Mouse (Mus musculus) olfactory bulb, adult 2 months (tissue): ENCODE results near the gene Tacr2. TPM values are rescaled to one million over a fixed set of nuclear protein-coding genes. Genes with fewer than 3 reads are reported as not detected.

Experiments used
- H3K27ac ChIP-seq: fragments of 200-500 bp; 2 replicates; pipeline ENCODE4 v1.5.1; 2012; ENCODE audit warnings: low read depth, low read length; ENCODE audit not compliant: insufficient read depth
- H3K4me1 ChIP-seq: fragments of 200-500 bp; 2 replicates; pipeline ENCODE4 v1.6.1; 2012; ENCODE audit warnings: low read length; ENCODE audit not compliant: control insufficient read depth, insufficient read depth
- H3K4me3 ChIP-seq: fragments of 200-500 bp; 2 replicates; pipeline ENCODE4 v1.5.1; 2012; ENCODE audit warnings: mild to moderate bottlenecking, low read depth, low read length, moderate library complexity; ENCODE audit not compliant: insufficient read depth
- CTCF ChIP-seq: fragments of 200-500 bp; IDR thresholded peaks from 2 replicates; pipeline ENCODE4 v1.5.1; 2012; ENCODE audit warnings: low read depth, mild to moderate bottlenecking, low read length, moderate library complexity; ENCODE audit not compliant: insufficient read depth
- POLR2A ChIP-seq: fragments of 200-500 bp; IDR thresholded peaks from 2 replicates; pipeline ENCODE4 v1.6.1; 2012; ENCODE audit warnings: mild to moderate bottlenecking, low read depth, low read length, moderate library complexity; ENCODE audit not compliant: insufficient read depth
- WGBS: fragments of 180-500 bp; shearing (Covaris S2); methylation state at CpG from one replicate; pipeline ENCODE4 v1.1.7; 2018; 5-methylcytosine and 5-hydroxymethylcytosine counted together
- polyA plus RNA-seq: library from polyadenylated mRNA; stranded (reverse); fragments of >200 nt; gene quantifications from 2 replicates; pipeline ENCODE4 v1.2.4, GENCODE M21; 2012; ENCODE audit warnings: low replicate concordance; ENCODE audit not compliant: missing spikeins, insufficient read depth, insufficient read length

Gene Tacr2
- polyA plus RNA-seq, 1 experiment: not detected

DNA sequence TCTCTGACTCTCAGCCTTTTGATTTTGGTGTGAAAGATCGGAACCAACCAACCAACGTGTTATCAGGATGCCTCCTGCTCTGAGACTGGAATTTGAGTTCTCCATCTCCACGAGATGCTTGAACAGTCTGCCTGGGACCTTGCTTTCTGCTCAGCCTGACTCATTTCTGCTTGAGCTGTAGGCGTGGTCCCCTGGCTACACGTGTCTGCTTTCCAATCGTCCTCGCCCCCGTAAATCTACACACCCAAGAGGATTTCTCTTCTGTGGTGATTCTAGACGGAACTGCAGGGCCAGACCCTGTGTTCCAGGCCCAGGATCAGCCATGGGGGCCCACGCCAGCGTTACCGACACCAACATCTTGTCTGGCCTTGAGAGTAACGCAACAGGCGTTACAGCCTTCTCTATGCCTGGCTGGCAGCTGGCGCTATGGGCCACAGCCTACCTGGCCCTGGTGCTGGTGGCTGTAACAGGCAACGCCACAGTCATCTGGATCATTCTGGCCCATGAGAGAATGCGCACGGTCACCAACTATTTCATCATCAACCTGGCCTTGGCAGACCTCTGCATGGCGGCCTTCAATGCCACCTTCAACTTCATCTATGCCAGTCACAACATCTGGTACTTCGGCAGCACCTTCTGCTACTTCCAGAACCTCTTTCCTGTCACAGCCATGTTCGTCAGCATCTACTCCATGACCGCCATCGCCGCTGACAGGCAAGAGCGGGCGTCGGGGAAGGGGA, 428 bp downstream of the Tacr2 start:
- no peak for TF ChIP-seq POLR2A
- no peak for TF ChIP-seq CTCF
- Histone ChIP-seq H3K27ac (no peak overlapping the region), H3K4me3 (no peak overlapping the region), H3K4me1 (peaks cover 15% of the 10 kb centered on the region)
- WGBS: 86% methylated on average over 27 of the region's 27 CpGs

DNA sequence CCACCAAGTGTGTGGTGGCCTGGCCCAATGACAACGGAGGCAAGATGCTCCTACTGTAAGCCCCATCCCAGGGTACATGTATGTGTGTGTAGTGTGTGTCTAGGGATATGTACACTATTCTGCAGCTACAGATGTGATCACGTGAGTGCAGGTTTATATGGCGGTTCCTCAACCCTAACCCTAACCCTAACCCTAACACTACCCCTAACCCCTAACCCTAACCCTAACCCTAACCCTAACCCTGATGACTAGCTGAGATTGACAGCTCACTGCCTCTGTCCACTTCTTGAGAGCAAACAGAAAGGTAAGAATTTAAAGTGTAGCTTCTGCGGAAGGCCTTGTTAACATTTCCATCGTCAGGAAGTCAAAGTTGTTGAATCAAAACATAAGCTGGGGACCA, 6.1 kb downstream of the Tacr2 start:
- Histone ChIP-seq H3K27ac (no peak overlapping the region), H3K4me3 (no peak overlapping the region), H3K4me1 (peaks cover 3% of the 10 kb centered on the region; the same call in 1 of the 2 replicates)
- TF ChIP-seq POLR2A: no peak
- WGBS: 95% methylated on average over 5 of the region's 5 CpGs

DNA sequence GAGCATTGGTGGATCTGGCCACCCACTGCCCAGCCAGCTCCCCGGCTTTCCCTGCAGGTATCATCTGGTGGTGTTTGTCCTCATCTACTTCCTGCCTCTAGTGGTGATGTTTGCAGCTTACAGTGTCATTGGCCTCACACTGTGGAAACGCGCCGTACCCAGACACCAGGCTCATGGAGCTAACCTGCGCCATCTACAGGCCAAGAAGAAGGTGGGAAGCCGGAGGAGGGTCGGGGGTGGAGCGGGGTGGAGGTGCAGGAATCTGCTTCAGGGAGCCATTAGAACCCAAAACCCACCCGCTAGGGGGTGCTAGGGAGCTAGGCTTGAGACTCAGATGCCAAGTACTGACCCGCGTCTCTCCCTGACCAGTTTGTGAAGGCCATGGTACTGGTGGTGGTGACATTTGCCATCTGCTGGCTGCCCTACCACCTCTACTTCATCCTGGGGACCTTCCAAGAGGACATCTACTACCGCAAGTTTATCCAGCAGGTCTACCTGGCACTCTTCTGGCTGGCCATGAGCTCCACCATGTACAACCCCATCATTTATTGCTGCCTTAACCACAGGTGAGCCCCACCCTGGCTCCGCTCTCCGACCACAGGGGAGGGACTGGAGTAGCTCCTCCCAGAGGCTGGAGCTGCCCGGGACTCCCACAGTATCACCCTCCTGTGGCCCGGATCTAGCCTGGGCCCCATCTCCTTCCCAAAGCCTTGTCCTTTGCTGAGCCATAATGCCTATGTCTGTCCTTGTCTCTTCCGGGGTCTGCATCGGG, 9.1 kb downstream of the Tacr2 start:
- WGBS: 20% methylated on average over 18 of the region's 18 CpGs

DNA sequence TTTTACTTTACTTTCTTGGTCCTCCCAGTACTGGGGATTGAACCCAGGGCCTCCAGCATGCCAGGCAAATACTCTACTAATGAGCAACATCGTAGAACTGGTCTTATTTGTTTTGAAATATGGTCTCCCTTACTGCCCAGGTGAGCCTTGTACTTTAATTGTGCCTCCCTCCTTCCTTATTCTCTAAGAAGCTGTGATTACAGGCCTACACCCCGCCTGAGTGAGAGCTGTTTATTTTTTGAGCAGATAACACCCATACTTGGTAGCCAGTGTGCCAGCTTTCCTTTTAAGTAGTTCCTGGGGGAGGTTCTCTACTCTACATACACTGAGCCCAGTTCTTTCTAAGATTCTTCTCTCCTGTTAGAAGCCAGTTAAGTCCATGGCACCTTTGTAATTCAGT, 12.1 kb downstream of the Tacr2 start:
- TF ChIP-seq CTCF (no peak), POLR2A (no peak)

More for the DNA sequence above, 9.1 kb downstream of the Tacr2 start:
- H3K4me1 ChIP-seq: peaks cover 3% of the 10 kb centered on the region; the same call in 1 of the 2 replicates
- no peak for TF ChIP-seq POLR2A
- TF ChIP-seq CTCF: peak; percentile 48; the same call in 1 of the 2 replicates
- no peak overlapping the region for H3K27ac ChIP-seq
- H3K4me3 ChIP-seq: no peak overlapping the region

DNA sequence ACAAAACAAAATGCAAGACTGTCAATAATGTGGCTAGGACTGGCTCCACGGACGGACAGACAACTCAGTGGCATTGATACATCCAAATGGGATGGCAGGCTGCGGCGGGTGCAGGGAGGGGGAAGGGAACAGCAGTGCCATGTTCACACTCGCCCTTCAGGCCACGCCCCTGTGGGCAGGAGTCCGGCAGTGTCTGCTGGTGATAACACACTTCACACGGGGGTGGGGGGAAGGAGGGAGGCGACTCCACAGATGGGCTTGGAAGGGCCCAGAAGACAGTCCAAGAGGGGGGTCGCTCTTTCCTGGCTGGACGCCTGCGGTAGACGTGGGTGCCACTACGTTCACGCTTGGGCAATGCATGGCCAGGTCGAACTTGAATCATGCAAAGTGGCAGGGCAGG, 17.0 kb downstream of the Tacr2 start:
- Histone ChIP-seq H3K27ac (no peak overlapping the region), H3K4me3 (no peak overlapping the region), H3K4me1 (no peaks in the 10 kb centered on the region)
- TF ChIP-seq CTCF (no peak), POLR2A (no peak)
- 83% methylated on average over 16 of the region's 16 CpGs for WGBS

More for the DNA sequence above, 12.1 kb downstream of the Tacr2 start:
- H3K27ac ChIP-seq: no peak overlapping the region
- WGBS: 89% methylated on average over 2 of the region's 2 CpGs
- peaks cover 3% of the 10 kb centered on the region; the same call in 1 of the 2 replicates for H3K4me1 ChIP-seq
- H3K4me3 ChIP-seq: no peak overlapping the region

DNA sequence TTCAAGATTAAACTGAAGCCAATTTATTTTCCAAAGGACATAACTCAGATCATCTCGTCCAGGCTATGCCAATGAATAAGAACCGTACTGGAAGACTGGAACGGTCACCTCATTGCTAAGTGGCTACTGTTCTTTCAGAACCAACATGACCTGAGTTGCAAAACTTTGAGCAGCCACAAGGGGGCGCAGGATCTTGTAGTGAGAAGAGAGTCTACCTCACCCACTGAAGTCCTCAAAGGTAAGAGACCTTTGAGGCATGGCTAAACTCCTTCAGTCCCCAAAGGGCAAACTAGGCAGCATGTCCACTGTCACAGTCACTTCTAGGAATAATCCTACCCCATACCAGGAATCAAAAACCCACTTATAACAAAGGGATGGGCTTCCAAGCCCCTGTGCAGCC, 23.0 kb downstream of the Tacr2 start:
- 34% methylated on average over 4 of the region's 4 CpGs for WGBS
- TF ChIP-seq CTCF: no peak
- TF ChIP-seq POLR2A: no peak
- peaks cover 3% of the 10 kb centered on the region; the same call in 1 of the 2 replicates for H3K4me1 ChIP-seq
- H3K27ac ChIP-seq: no peak overlapping the region
- H3K4me3 ChIP-seq: no peak overlapping the region

DNA sequence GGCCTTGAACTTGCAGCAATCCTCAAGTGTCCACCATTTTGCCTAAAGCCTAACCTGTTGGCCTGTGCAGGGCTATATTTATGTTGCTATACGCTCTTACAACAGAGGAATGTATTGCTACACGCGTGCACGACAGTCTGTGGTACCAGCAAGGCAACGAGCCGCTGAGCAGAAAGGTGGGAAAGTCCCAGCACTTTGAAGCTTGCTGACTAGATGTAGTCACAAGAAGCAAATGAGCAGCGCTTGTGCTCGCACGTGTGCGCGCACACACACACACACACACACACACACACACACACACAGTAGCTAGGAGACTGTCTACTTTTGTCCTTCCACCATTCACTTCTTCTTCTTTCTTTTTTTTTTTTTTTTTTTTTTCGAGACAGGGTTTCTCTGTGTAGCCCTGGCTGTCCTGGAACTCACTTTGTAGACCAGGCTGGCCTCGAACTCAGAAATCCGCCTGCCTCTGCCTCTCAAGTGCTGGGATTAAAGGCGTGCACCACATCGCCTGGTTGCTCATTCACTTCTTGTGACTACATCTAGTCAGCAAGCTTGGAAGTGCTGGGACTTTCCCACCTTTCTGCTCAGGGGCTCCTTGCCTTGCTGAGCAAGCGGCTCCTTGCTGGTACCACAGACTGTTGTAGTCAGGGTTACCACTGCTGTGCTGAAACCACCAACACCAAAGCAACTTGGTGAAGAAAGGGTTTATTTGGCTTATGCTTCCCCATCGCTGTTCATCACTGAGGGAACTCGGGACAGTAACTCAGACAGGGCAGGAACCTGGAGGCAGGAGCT, 25.5 kb downstream of the Tacr2 start:
- Histone ChIP-seq H3K4me1 (peaks cover 4% of the 10 kb centered on the region; the same call in 1 of the 2 replicates), H3K4me3 (no peak overlapping the region), H3K27ac (no peak overlapping the region)
- 94% methylated on average over 18 of the region's 19 CpGs for WGBS
- TF ChIP-seq POLR2A (no peak), CTCF (no peak)

DNA sequence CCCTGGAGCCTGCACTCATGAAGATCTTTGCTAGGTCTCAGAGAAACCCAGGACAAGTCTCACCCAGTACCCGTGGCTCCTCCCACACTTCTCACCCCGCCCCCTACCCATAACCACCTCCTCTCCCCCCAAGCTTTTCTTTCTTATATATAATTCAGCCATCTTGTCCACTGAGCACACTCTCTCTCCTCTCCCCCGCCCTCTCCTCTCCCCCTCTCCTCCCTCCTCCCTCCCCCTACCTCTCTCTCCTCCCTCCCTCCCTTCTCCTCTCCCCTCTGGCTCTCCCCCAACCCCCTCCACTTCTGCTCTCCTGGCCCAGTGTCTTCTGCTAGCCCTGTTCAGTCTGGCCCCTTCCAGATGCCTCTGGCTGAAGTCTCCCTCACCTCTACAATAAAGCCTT, 26.8 kb downstream of the Tacr2 start:
- no peak overlapping the region for H3K27ac ChIP-seq
- no peak for TF ChIP-seq POLR2A
- TF ChIP-seq CTCF: no peak
- WGBS: 72% methylated on average over 3 of the region's 3 CpGs
- H3K4me3 ChIP-seq: no peak overlapping the region
- H3K4me1 ChIP-seq: peaks cover 5% of the 10 kb centered on the region; the same call in 1 of the 2 replicates

GRCm38 (mm10) chr10:62279671-62280070, 27.4 kb downstream of the Tacr2 start:
- Histone ChIP-seq H3K27ac (no peak overlapping the region), H3K4me3 (no peak overlapping the region), H3K4me1 (peaks cover 5% of the 10 kb centered on the region; the same call in 1 of the 2 replicates)
- TF ChIP-seq POLR2A (no peak), CTCF (no peak)
- WGBS: 83% methylated on average over 4 of the region's 4 CpGs
